Mouse (Mus musculus) heart, embryonic 12.5 days (tissue): Measurements from ENCODE around the gene Serpinb6a. TPM values are rescaled to one million over a fixed set of nuclear protein-coding genes. Genes with fewer than 3 reads are reported as not detected.
A peak's percentile ranks its signal among the peaks of the same experiment; 100 is the strongest.
"Not testable (repeated sequence)": the region's sequence is repeated elsewhere in the genome, so short reads cannot be mapped to it uniquely, and the experiment has no call there.

Experiments
- ATAC-seq: fragments of 200-750 bp; cut with Nextera tagmentation; 2 replicates; pipeline ENCODE4 v1.8.0; 2017; ENCODE audit warnings: moderate TSS enrichment, moderate library complexity; ENCODE audit not compliant: insufficient number of reproducible peaks, low FRiP score
- H3K27ac ChIP-seq: fragments of 300-500 bp; sonication (generic); 2 replicates; pipeline ENCODE4 v1.5.1; 2016; ENCODE audit warnings: mild to moderate bottlenecking, moderate library complexity; ENCODE audit not compliant: poor library complexity, severe bottlenecking
- H3K27me3 ChIP-seq: fragments of 300-500 bp; sonication (generic); replicated peaks from 2 replicates; pipeline ENCODE4 v1.6.1; 2016; ENCODE audit warnings: mild to moderate bottlenecking, moderate library complexity
- H3K36me3 ChIP-seq: fragments of 300-500 bp; sonication (generic); 2 replicates; pipeline ENCODE4 v1.6.1; 2016; ENCODE audit warnings: mild to moderate bottlenecking, moderate library complexity
- H3K4me1 ChIP-seq: fragments of 300-500 bp; sonication (generic); replicated peaks from 2 replicates; pipeline ENCODE4 v1.6.1; 2016; ENCODE audit warnings: mild to moderate bottlenecking
- H3K4me2 ChIP-seq: fragments of 300-500 bp; sonication (generic); 2 replicates; pipeline ENCODE4 v1.6.1; 2016; ENCODE audit warnings: mild to moderate bottlenecking, moderate library complexity
- H3K4me3 ChIP-seq: fragments of 300-500 bp; sonication (generic); 2 replicates; pipeline ENCODE4 v1.5.1; 2016; ENCODE audit warnings: mild to moderate bottlenecking
- H3K9ac ChIP-seq: fragments of 300-500 bp; sonication (generic); 2 replicates; pipeline ENCODE4 v1.6.1; 2016; ENCODE audit warnings: mild to moderate bottlenecking, moderate library complexity
- H3K9me3 ChIP-seq: fragments of 300-500 bp; sonication (generic); replicated peaks from 2 replicates; pipeline ENCODE4 v1.6.1; 2016; ENCODE audit warnings: mild to moderate bottlenecking, moderate library complexity
- WGBS: fragments of 180-500 bp; shearing (Covaris S2); methylation state at CpG from one replicate; pipeline ENCODE4 v1.1.7; 2016; 5-methylcytosine and 5-hydroxymethylcytosine counted together
- polyA plus RNA-seq: library from polyadenylated mRNA; unstranded; fragments of >200 nt; fragmentation: Nextera tagmentation; extraction: Ambion mirVana; gene quantifications from 2 replicates; pipeline ENCODE4 v1.2.1, GENCODE M21; 2016

Serpinb6a gene
- polyA plus RNA-seq, 1 experiment from 2014 or later: 47.8 TPM

DNA sequence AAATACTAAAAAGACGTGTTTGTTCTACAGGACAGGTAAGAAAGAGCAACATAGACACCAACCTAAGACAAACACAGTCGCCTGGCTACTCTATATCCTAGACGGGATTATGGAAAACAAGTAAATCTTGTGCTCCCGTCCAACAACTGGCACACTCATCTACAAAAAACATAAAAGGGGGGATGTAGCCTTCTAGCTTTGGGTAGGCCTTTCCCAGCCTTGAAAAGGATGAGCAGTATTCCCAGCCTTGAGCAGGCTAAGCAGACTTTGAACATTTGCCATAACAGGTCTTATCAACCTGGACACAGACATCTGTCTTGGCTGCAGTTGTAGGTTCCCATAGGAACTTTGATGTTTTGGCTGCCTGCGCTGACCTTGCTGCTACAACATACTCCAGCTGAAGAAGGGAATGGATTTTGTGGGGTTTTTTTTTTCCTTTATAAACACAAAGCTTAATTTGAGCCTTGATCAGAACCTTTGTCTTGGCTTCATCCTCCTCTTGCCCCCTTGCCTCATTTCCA lies 61.2 kb downstream of the Serpinb6a start:
- H3K4me2 ChIP-seq: no peak overlapping the region
- WGBS: 85% methylated on average over 5 of the region's 5 CpGs
- H3K9me3 ChIP-seq: no peaks in the 10 kb centered on the region
- no peak overlapping the region for H3K9ac ChIP-seq
- H3K4me3 ChIP-seq: no peak overlapping the region
- H3K4me1 ChIP-seq: peaks cover 4% of the 10 kb centered on the region
- no peaks in the 10 kb centered on the region for H3K27me3 ChIP-seq
- no peaks in the 10 kb centered on the region for H3K36me3 ChIP-seq
- no peak for ATAC-seq
- H3K27ac ChIP-seq: no peak overlapping the region

DNA sequence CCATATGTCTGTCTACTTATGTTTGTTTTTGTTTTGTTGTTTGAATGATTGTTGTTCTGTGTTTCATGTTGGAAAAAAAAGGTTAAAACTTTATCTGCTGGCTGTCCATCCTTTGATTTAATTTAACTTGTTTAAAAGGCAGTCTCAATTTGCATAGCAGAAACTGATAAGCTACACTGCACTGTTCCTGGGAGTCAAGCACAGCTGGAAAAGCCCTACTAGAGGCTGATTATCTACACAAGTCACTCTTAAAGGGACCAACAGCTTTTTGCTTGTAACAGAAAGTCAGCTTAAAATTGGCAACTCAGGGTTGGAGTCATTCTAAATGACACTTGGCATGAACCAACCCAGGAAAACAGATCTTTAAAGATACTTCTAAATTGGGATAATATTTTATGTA lies 65.0 kb downstream of the Serpinb6a start:
- H3K4me1 ChIP-seq: peaks cover 15% of the 10 kb centered on the region
- H3K9ac ChIP-seq, H3K4me2 ChIP-seq, H3K27me3 ChIP-seq, H3K27ac ChIP-seq, H3K4me3 ChIP-seq, ATAC-seq, H3K9me3 ChIP-seq, H3K36me3 ChIP-seq: not testable (repeated sequence)

DNA sequence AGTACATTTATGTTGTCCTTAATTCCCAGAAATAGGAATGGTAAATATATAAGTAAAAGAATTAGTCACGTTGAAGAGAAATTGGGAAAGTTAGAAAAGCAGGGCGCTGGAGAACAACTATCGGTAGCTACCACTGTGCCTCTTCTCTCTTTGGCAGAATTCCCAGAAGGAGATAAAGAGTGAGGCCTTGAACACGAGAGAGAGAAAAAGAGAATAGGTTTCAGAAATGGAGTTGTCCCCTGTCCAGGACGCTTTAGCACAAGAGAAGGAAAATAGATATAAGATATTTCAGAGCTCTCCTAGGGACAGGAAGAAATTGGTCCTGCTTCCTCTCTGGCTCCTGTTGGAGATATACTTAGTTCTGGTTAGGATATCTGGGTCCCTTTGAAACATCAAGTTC lies 65.4 kb downstream of the Serpinb6a start:
- H3K27ac ChIP-seq: no peak overlapping the region
- WGBS: 31% methylated on average over 5 of the region's 5 CpGs

DNA sequence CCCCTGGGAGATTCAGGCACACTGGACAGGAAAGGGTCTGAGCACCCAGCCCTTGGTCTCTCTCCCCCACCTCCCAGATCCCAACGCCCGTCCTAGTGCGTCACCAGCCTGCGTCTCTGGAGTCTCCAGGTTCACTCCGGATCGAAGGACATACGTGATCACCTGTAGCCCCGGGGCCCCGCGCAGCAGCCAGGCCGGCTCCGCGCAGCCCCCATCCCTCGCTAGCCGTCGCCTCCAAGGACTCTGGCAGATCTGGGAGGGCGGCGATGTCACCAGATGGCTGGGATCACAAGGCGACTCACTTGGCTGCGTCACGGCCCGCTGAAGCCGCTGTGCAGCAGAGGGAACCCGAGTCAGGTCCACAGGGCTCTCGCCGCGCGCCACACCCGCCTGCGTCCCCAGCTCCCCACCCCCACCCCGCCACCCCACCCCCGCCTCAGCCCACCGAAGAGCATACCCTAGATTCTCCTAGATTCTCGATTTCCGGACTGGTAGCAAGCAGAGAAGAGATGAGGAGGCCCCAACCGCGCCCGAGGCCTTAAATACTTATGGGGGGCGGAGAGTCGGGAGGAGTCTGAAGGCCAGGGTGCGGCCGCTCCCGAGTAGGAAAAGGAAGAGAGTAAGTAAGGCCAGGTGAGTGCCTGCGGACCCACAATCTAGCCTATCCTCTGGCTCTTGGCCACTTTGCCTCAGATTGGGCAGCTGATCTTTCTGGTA lies 67.0 kb downstream of the Serpinb6a start:
- peaks cover 15% of the 10 kb centered on the region for H3K4me1 ChIP-seq
- H3K27me3 ChIP-seq: no peaks in the 10 kb centered on the region
- H3K9ac ChIP-seq: peak overlapping the region; percentile 80
- H3K9me3 ChIP-seq: no peaks in the 10 kb centered on the region
- peaks cover 4% of the 10 kb centered on the region; the same call in 1 of the 2 replicates for H3K36me3 ChIP-seq
- peak overlapping the region; percentile 6; the same call in 1 of the 2 replicates for H3K27ac ChIP-seq
- under 1% methylated on average over 39 of the region's 44 CpGs for WGBS
- H3K4me2 ChIP-seq: peak overlapping the region; percentile 83
- peak; percentile 77 for ATAC-seq
- peak overlapping the region; percentile 69 for H3K4me3 ChIP-seq

More for the DNA sequence above, 65.4 kb downstream of the Serpinb6a start:
- Histone ChIP-seq H3K4me2 (no peak overlapping the region), H3K27me3 (no peaks in the 10 kb centered on the region), H3K4me1 (peaks cover 15% of the 10 kb centered on the region), H3K9me3 (no peaks in the 10 kb centered on the region), H3K4me3 (no peak overlapping the region), H3K36me3 (no peaks in the 10 kb centered on the region), H3K9ac (no peak overlapping the region)
- no peak for ATAC-seq

DNA sequence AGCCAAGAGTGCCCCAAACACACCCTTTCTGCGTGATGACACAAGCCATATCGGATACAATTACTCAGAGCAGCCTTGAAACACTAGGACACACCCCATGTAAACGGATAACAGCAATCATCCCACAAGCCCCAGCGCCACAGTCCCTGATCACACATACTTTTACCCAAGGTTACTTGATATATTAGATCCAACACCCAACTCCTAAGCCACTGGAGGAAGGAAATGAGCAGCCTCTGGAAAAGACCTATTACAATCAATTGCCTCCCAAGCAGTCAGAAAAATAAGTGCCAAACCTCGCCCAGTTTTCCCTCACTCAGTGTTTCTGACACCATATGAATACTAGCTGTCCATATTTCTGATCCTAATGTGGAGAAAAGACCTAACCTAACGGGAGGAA lies 67.9 kb downstream of the Serpinb6a start:
- no peak overlapping the region for H3K9ac ChIP-seq
- WGBS: 64% methylated on average over 6 of the region's 6 CpGs
- H3K27me3 ChIP-seq: no peaks in the 10 kb centered on the region
- H3K4me3 ChIP-seq: peak overlapping the region; percentile 69
- peaks cover 12% of the 10 kb centered on the region for H3K36me3 ChIP-seq
- ATAC-seq: no peak
- H3K9me3 ChIP-seq: no peaks in the 10 kb centered on the region
- no peak overlapping the region for H3K27ac ChIP-seq
- peak overlapping the region; percentile 83 for H3K4me2 ChIP-seq
- H3K4me1 ChIP-seq: peaks cover 15% of the 10 kb centered on the region

DNA sequence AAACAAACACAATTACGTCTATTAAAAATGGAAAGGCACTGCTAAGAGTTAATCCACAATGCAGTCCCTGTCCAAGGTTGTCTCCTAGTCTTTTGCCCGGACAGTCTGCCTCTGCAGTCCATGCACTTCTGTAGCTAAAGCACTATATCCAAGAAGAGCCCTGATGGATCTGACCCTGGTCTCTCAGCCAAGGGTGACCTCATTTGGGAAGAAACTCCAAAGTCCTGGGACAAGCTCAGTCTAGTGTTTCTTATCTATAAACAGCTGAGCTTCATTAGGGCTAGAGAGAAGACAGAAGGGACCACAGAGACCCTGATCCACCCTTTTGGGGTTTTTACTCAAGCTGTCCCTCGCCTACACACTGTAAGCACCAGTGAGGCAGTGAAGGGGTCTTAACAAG lies 71.7 kb downstream of the Serpinb6a start:
- Histone ChIP-seq H3K27me3 (no peaks in the 10 kb centered on the region), H3K4me1 (peaks cover 7% of the 10 kb centered on the region), H3K4me3 (no peak overlapping the region), H3K9ac (no peak overlapping the region), H3K9me3 (no peaks in the 10 kb centered on the region), H3K27ac (no peak overlapping the region), H3K36me3 (peaks cover 25% of the 10 kb centered on the region), H3K4me2 (no peak overlapping the region)
- ATAC-seq: no peak
- 84% methylated on average over 3 of the region's 3 CpGs for WGBS

DNA sequence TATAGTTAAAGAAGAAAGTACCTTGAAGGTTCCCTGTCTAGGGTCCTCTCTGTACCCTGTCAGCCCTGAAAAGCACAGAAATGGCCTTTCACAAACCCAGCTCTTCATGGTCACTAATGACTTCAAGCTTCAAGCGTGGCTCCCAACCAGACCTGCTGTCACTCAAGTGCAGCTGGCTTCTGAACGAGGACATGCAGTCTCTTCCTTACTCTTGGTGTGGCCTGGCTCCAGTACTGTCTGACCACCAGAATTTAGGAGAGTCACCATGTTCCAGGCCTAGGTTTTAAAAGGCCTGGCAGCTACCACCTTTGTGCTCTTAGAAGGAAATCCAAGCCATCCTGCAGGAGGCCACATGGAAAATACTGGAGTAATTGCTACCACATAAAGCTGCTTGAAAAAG lies 72.3 kb downstream of the Serpinb6a start:
- H3K9me3 ChIP-seq: no peaks in the 10 kb centered on the region
- no peak overlapping the region for H3K4me3 ChIP-seq
- H3K9ac ChIP-seq: no peak overlapping the region
- H3K36me3 ChIP-seq: peaks cover 26% of the 10 kb centered on the region
- no peak for ATAC-seq
- H3K4me1 ChIP-seq: peaks cover 6% of the 10 kb centered on the region; the same call in 1 of the 2 replicates
- WGBS: 67% methylated on average over 2 of the region's 2 CpGs
- no peak overlapping the region for H3K4me2 ChIP-seq
- H3K27me3 ChIP-seq: no peaks in the 10 kb centered on the region
- H3K27ac ChIP-seq: no peak overlapping the region

DNA sequence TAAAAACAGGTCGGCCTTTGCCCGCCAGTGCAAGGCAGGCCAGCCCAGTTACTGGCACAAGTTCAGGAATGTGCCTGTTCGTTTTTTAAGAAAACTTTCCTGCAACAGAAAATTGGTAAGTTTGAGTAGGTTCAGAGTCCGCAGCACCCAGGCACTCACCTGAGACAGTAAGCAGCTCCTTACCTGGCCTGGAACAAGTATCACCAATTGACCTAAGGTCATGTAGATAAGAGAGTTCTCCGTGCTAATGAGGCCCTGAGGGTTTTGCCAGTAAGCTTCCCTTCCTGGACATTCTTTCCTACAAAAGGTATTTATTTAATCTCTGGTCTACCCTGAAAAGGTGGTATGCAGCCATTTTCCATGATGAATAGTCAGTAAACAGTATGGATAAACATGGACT lies 80.9 kb downstream of the Serpinb6a start:
- Histone ChIP-seq H3K4me1 (no peaks in the 10 kb centered on the region), H3K9me3 (no peaks in the 10 kb centered on the region), H3K4me3 (no peak overlapping the region), H3K9ac (no peak overlapping the region), H3K27ac (no peak overlapping the region), H3K36me3 (peaks cover 59% of the 10 kb centered on the region), H3K27me3 (no peaks in the 10 kb centered on the region), H3K4me2 (no peak overlapping the region)
- no peak for ATAC-seq
- WGBS: 63% methylated on average over 5 of the region's 5 CpGs

DNA sequence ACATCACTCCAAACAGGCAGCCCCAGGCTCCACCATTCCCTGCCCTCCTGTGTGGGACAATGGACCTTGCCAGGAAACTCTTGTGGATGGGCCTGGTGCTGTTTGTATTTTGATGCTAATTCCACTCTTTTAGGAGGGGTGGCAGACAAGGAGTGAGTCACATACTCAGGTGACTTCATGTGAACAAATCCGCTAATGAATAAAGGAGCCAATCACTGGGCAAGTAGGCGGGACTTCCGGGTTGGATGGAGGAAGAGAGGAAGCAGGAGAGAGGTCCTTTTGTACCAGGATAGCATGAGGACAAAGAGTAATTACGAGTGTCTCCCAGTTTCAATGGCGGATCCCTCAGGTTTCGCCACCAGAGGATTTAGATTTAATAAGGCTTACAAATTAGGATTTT lies 81.6 kb downstream of the Serpinb6a start:
- Histone ChIP-seq H3K9ac (no peak overlapping the region), H3K27ac (no peak overlapping the region), H3K9me3 (no peaks in the 10 kb centered on the region), H3K4me3 (no peak overlapping the region), H3K4me1 (no peaks in the 10 kb centered on the region), H3K4me2 (no peak overlapping the region), H3K27me3 (no peaks in the 10 kb centered on the region), H3K36me3 (peaks cover 60% of the 10 kb centered on the region)
- ATAC-seq: no peak
- WGBS: 82% methylated on average over 6 of the region's 6 CpGs

DNA sequence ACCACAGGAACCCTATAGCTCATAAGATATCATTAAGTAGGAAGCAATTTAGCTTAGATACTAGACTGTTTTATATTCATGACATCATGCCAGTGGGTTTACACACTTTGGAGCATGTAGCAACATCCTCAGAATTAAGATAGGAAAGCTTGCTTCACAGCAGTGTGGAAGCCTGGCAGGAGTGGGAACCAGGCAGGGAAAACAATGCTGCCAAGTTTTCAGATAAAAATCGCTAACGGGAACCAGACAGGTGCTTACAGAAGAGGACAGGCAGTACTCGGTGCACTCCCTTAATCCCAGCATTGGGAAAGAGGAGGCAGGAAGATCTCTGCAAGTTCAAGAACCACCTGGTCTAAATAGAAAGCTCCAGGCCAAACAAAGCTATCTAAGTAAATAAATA lies 95.8 kb downstream of the Serpinb6a start:
- Histone ChIP-seq H3K27ac (no peak overlapping the region), H3K27me3 (no peaks in the 10 kb centered on the region), H3K9ac (no peak overlapping the region), H3K9me3 (no peaks in the 10 kb centered on the region), H3K4me1 (no peaks in the 10 kb centered on the region), H3K36me3 (no peaks in the 10 kb centered on the region), H3K4me3 (no peak overlapping the region), H3K4me2 (no peak overlapping the region)
- WGBS: 54% methylated on average over 3 of the region's 3 CpGs
- no peak for ATAC-seq

DNA sequence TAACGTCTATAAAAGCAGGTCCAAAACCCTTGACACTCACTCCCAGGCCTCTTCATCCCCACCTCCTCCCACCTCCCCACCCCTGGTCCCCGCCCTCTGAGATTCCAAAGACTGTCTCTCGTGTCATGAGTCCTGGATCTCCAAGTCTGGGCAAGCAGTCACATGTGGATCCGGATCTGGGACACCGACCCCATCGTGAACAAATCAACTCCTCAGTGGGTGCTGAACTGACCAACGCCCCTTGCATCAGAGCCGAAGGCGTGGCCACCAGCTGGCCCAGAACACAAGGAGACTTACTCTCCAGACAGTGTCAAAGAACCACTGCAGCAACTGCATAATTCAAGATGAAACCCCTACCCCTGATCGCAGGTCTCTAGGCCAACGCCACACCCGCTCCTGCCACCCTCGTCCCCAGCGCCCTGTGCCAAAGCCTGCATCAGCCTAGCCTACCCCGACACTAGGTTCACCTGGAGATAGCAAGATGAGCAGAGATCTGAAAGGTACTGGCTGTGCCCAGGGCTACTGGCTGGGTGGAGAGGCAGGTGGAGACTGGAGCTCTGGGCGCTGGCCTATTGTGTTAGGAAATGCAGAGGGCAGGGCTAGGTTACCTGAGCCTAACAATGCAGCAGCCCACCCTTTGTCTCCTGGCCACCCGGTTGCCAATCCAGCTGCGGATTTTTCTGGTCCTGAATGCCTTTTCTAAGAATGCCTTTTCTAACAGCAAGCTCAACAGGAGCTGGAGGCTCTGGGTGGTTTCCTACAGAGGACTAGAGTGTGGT lies 97.2 kb downstream of the Serpinb6a start, which contains the start of gene Serpinb6c:
Gene Serpinb6c (minus strand): TSS at position 533 of the 779 bp plus-strand sequence.
- no peak within 1 kb of the TSS for H3K27ac ChIP-seq
- no peaks in the 10 kb centered on the region for H3K36me3 ChIP-seq
- no peak for ATAC-seq
- no peak within 1 kb of the TSS for H3K4me3 ChIP-seq
- no peak within 1 kb of the TSS for H3K4me2 ChIP-seq
- WGBS: 70% methylated on average over 18 of the region's 18 CpGs
- no peaks in the 10 kb centered on the region for H3K4me1 ChIP-seq
- H3K9me3 ChIP-seq: no peaks in the 10 kb centered on the region
- no peak within 1 kb of the TSS for H3K9ac ChIP-seq
- H3K27me3 ChIP-seq: no peaks in the 10 kb centered on the region
